Mouse (Mus musculus) spleen, adult 2 months (tissue): ENCODE results near the gene Tbc1d14. TPM values are rescaled to one million over a fixed set of nuclear protein-coding genes. Genes with fewer than 3 reads are reported as not detected.
A peak's percentile ranks its signal among the peaks of the same experiment; 100 is the strongest.

Source experiments
- DNase-seq, 2 experiments: peaks; one replicate each; pipeline versions ENCODE4 v3.0.0 to v3.0.0-alpha.2; 2012 to 2021; ENCODE audit warnings: low spot score in 2 of 2, low read depth in 1 of 2
- H3K27ac ChIP-seq: fragments of 200-500 bp; 2 replicates; pipeline ENCODE4 v1.5.1; 2012; ENCODE audit warnings: low read length, inconsistent platforms; ENCODE audit not compliant: insufficient read depth
- H3K27me3 ChIP-seq: fragments of 200-500 bp; 2 replicates; pipeline ENCODE4 v1.6.1; 2012; ENCODE audit warnings: mild to moderate bottlenecking, moderate library complexity, low read length, inconsistent platforms; ENCODE audit not compliant: control insufficient read depth, insufficient read depth
- H3K36me3 ChIP-seq: fragments of 200-500 bp; 2 replicates; pipeline ENCODE4 v1.6.1; 2012; ENCODE audit warnings: mild to moderate bottlenecking, low read length, inconsistent platforms; ENCODE audit not compliant: control insufficient read depth, insufficient read depth
- H3K4me1 ChIP-seq: fragments of 200-500 bp; 2 replicates; pipeline ENCODE4 v1.6.1; 2011; ENCODE audit warnings: inconsistent platforms; ENCODE audit not compliant: control insufficient read depth, insufficient read depth, insufficient read length
- H3K4me3 ChIP-seq: fragments of 200-500 bp; 2 replicates; pipeline ENCODE4 v1.5.1; 2011; ENCODE audit warnings: mild to moderate bottlenecking, inconsistent platforms; ENCODE audit not compliant: insufficient read depth, insufficient read length; ENCODE audit errors: extremely low read depth
- CTCF ChIP-seq: fragments of 200-500 bp; IDR thresholded peaks from 2 replicates; pipeline ENCODE4 v1.5.1; 2011; ENCODE audit warnings: mild to moderate bottlenecking, inconsistent platforms; ENCODE audit not compliant: insufficient read depth, insufficient read length, insufficient replicate concordance; ENCODE audit errors: extremely low read depth
- POLR2A ChIP-seq: fragments of 200-500 bp; IDR thresholded peaks from 2 replicates; pipeline ENCODE4 v1.6.1; 2011; ENCODE audit warnings: low read depth, low read length, inconsistent platforms
- WGBS: fragments of 180-500 bp; shearing (Covaris S2); methylation state at CpG from one replicate; pipeline ENCODE4 v1.1.7; 2018; 5-methylcytosine and 5-hydroxymethylcytosine counted together
- polyA plus RNA-seq: library from polyadenylated mRNA; depleted of rRNA; stranded (reverse); fragments of >200 nt; gene quantifications from 2 replicates; pipeline ENCODE4 v1.2.3, GENCODE M21; 2012; rRNA removed

Gene Tbc1d14
- polyA plus RNA-seq: 30.9 and 38.3 TPM in 2 replicates

DNA sequence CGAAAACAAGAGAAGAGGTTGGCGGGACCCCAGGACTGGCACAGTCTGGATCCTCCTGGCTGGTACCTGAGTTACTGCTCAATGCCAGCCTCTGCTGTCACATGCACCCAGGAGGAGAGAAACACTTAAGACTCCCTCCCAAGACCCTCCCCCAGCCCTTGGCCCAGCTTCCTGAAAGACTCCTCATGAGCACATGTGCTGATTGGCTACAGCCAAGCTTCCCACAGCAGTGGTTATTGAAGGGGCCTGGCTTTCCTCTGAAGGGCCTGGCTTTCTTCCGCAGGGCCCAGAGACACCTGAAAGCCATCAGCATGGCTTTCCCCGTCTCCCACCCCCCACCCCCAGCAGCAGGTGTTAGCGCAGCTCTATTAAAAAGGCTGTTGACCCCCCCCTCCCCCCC is at the start of gene Tbc1d14:
Tbc1d14 (minus strand) TSS at position 101 of the 400 bp plus-strand sequence.
- no peak for DNase-seq
- Histone ChIP-seq H3K27ac (no peak within 1 kb of the TSS), H3K36me3 (no peaks in the 10 kb centered on the region), H3K27me3 (no peaks in the 10 kb centered on the region), H3K4me3 (no peak within 1 kb of the TSS), H3K4me1 (no peaks in the 10 kb centered on the region)
- 81% methylated on average over 5 of the region's 5 CpGs for WGBS
- TF ChIP-seq CTCF (no peak), POLR2A (no peak)

DNA sequence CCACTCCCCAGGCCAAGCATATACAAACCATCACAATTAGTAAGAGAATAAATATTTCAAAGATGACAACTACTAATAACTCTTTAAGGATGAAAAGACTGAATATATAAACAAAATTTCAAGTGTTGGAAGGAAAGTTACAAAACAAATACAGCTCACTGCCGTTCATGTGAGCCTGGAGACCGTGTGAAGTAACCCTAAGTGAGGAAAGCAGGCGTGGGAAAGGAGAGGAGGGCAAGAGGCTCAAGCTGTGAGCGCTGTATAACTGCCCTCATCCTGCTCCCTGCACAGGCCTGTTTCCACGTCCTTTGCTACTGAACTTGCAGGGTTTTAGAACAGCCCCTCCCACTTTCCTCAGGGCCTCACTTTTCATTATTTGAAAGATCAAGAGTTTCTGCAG is 32.5 kb upstream of the Tbc1d14 start:
- TF ChIP-seq POLR2A (no peak), CTCF (no peak)
- Histone ChIP-seq H3K4me1 (no peaks in the 10 kb centered on the region), H3K4me3 (no peak overlapping the region), H3K36me3 (peaks cover 8% of the 10 kb centered on the region), H3K27ac (no peak overlapping the region), H3K27me3 (no peaks in the 10 kb centered on the region)
- DNase-seq: no peak
- WGBS: 77% methylated on average over 5 of the region's 5 CpGs

DNA sequence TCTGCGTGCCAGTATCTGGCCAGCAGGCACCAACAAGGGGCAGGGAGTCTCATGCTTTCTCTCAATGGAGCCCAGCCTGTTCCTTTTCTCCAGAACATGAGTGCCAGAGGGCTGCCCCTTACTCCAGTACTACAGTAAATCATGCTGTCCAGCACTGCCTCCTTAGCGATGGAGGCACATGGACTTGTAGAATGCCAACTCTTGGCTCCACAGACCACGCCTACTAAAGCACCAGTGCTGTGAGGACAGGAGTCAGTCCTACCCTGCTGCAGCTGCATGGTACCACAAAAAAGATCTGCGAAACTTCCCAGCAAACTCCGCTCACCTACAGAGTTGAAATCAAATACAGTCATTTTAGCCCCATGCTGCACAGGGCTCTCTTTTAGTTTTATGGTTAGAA is 30.6 kb upstream of the Tbc1d14 start:
- no peaks in the 10 kb centered on the region for H3K4me1 ChIP-seq
- DNase-seq: no peak
- TF ChIP-seq POLR2A (no peak), CTCF (no peak)
- no peak overlapping the region for H3K27ac ChIP-seq
- H3K27me3 ChIP-seq: no peaks in the 10 kb centered on the region
- H3K36me3 ChIP-seq: peaks cover 5% of the 10 kb centered on the region; the same call in 1 of the 2 replicates
- H3K4me3 ChIP-seq: no peak overlapping the region
- WGBS: 89% methylated on average over 5 of the region's 5 CpGs

DNA sequence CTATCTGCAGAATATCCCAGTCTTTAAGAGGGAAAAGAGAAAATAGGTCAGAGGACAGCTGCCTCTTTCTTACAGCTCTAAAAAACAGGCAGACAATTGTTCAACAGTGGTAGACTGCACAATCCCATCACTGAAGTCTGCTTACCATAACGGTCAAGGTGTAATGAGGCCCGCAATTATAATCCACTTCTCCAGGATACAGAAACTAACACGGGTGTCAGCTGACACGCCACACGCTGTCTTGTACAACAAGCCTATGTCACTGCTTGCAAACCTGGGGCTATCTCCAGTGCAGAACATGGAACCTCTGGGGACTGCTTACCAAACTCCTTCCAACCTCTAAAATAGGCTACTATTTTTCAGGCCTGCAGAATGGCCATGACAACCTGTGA is 28.0 kb upstream of the Tbc1d14 start:
- Histone ChIP-seq H3K4me1 (no peaks in the 10 kb centered on the region), H3K4me3 (no peak overlapping the region), H3K27ac (no peak overlapping the region), H3K36me3 (peaks cover 9% of the 10 kb centered on the region; the same call in 1 of the 2 replicates), H3K27me3 (no peaks in the 10 kb centered on the region)
- no peak for DNase-seq
- WGBS: 45% methylated on average over 5 of the region's 5 CpGs
- TF ChIP-seq POLR2A (no peak), CTCF (no peak)

DNA sequence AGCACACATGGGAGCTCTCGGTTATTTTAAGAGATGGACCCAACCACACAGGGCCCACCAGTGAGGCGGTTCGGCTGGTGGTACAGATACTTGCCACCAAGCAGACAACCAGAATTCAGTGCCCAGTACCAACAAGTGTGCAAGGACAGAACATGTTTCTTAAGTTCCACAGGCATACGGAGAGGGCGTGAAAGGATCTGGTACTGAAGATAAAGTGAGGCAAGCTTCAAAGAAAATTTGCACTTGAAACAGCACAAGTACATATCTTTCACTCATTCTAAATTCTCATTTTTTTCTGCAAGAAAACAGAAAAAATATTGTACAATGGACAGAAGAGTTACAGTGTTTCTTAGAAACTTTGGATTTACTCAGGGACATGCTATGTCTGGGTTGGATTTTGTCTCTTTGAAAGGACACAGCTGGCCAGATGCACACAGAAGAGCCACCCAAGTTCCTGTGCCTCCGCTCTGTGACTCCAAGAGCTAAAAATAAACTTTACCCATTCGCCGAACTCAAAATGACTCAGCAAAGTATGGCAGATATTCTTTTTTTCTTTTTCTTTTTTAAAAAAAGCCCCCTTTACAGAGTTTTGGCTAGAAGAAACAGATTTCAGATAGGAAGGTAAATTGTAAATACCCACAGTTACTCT is 27.5 kb upstream of the Tbc1d14 start:
- DNase-seq: no peak
- peaks cover 10% of the 10 kb centered on the region for H3K36me3 ChIP-seq
- no peak overlapping the region; the same call in 1 of the 2 replicates for H3K4me3 ChIP-seq
- H3K27me3 ChIP-seq: no peaks in the 10 kb centered on the region
- 52% methylated on average over 8 of the region's 8 CpGs for WGBS
- H3K4me1 ChIP-seq: no peaks in the 10 kb centered on the region
- TF ChIP-seq CTCF (no peak), POLR2A (no peak)
- peak overlapping the region; percentile 60; the same call in 1 of the 2 replicates for H3K27ac ChIP-seq

DNA sequence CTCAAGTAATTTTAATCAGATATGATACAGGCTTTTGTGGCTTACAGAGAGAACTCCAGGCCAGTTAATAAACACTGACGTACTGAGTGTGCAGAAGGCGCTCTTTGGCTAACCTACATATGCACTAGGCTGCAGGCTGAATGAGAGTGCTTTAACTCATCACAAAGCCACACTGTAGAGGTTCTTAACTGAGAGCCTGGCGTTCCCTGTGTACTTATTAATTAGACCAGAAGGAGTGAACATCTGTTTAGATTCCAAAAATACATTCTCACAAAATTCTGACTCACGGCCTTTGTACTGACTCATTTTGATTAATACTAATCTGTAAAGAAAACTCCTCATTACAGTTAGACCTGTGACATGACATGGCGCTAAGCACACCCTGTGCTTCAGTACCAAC is 25.8 kb upstream of the Tbc1d14 start:
- H3K4me3 ChIP-seq: no peak overlapping the region
- DNase-seq: no peak
- WGBS: 88% methylated on average over 5 of the region's 5 CpGs
- H3K27me3 ChIP-seq: no peaks in the 10 kb centered on the region
- peaks cover 15% of the 10 kb centered on the region for H3K36me3 ChIP-seq
- H3K4me1 ChIP-seq: no peaks in the 10 kb centered on the region
- no peak for TF ChIP-seq POLR2A
- no peak for TF ChIP-seq CTCF
- no peak overlapping the region for H3K27ac ChIP-seq

DNA sequence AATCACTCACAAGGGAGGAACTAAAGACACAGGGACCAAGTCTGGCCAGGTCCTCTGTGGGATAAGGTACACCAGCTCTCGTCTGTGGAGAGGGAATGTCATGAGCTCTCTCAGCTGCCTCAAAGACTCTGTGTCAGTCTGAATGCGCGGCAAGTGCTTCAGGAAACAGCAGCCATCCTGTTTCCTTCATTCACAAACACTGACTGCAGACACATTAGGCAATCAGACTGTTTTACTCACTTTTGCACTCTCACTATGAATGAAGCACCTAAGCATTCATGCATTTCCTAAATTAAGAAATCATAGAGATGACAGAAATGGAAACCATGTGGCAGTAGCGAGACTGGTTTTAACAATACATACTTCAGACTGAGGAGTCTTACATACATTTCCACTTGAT is 25.3 kb upstream of the Tbc1d14 start:
- DNase-seq: no peak
- Histone ChIP-seq H3K4me1 (no peaks in the 10 kb centered on the region), H3K36me3 (peaks cover 16% of the 10 kb centered on the region), H3K27ac (no peak overlapping the region), H3K4me3 (no peak overlapping the region), H3K27me3 (no peaks in the 10 kb centered on the region)
- no peak for TF ChIP-seq CTCF
- TF ChIP-seq POLR2A: no peak
- WGBS: 41% methylated on average over 4 of the region's 4 CpGs
